Mouse (Mus musculus) urinary bladder, postnatal 0 days (tissue): ENCODE measurements around the gene Igbp1. TPM values are rescaled to one million over a fixed set of nuclear protein-coding genes. Genes with fewer than 3 reads are reported as not detected.

Experiments
- polyA plus RNA-seq: library from polyadenylated mRNA; unstranded; fragments of >200 nt; fragmentation: Nextera tagmentation; extraction: Ambion mirVana; gene quantifications from 2 replicates; pipeline ENCODE4 v1.2.1, GENCODE M21; 2015

Gene Igbp1
- 28.3 and 29.2 TPM in 2 replicates for polyA plus RNA-seq

DNA sequence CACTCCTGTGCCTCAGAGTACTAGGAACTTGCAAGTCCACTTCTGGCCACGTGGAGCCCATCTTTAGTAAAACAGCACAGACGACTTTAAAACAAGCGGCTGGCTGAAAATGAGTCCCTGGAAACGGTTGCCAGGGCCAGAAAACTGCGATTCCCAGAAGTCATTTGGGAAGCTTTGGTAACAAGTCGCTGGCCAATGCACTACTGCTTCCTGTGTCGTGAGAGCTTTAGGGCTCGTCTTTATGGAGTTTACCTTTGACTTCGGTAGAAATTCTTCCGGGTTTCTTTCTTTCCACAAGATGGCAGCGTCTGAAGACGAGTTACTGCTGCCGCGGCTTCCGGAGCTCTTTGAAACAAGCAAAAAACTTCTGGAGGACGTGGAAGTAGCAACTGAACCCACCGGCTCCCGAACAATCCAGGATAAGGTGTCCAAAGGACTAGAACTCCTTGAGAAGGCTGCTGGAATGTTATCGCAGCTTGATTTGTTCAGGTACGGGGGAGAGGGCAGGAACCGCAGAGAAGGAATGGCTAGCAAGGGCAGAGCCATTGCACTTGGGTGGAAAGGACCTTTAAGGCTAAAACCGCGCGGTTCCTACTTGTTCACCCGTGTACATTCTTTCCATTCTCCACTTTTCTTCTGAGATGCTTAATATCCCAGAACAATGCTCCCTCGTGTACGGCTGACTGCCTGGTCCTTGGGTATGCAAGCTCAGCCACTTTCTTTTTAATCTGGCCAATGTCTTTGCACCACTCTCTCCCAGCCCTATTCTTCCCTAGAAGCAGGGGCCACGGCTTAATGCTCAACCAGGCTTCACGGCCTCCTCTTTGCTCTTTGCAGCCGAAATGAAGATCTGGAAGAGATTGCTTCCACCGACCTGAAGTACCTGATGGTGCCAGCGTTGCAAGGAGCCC lies at the start of gene Igbp1:
TSS of gene Igbp1 (plus strand) at position 224 of the 911 bp plus-strand sequence.

GRCm38 (mm10) chrX:100524471-100524870 lies 30.4 kb downstream of the Igbp1 start, which contains the start of gene Dgat2l6:
Gene Dgat2l6 (plus strand): TSS chrX:100524838.

Other genes starting within 250 kb of the Igbp1 start
- not detected in 2 replicates for gene Otud6a, start 65.3 kb upstream of the Igbp1 start, polyA plus RNA-seq
- 0.23 and 0.31 TPM in 2 replicates for gene Awat2, start 51.6 kb upstream of the Igbp1 start, polyA plus RNA-seq
- gene Dgat2l6, start 30.5 kb downstream of the Igbp1 start, polyA plus RNA-seq = not detected in 2 replicates
- gene Awat1, start 78.0 kb downstream of the Igbp1 start, polyA plus RNA-seq = not detected in 2 replicates
- gene P2ry4, start 100.6 kb downstream of the Igbp1 start, polyA plus RNA-seq = not detected in 2 replicates
- not detected in 2 replicates for gene Arr3, start 111.2 kb downstream of the Igbp1 start, polyA plus RNA-seq
- gene Kif4, start 131.4 kb downstream of the Igbp1 start, polyA plus RNA-seq = 3.3 and 5.1 TPM in 2 replicates
- 74.8 and 78.9 TPM in 2 replicates for gene Pdzd11, start 132.3 kb downstream of the Igbp1 start, polyA plus RNA-seq
- gene Gdpd2, start 235.6 kb downstream of the Igbp1 start, polyA plus RNA-seq = 0.83 and 1.3 TPM in 2 replicates